Mouse (Mus musculus): ENCODE measurements around the gene Adamtsl1. TPM values are rescaled to one million over a fixed set of nuclear protein-coding genes. Genes with fewer than 3 reads are reported as not detected.
A peak's percentile ranks its signal among the peaks of the same experiment; 100 is the strongest.

The Adamtsl1 gene
- polyA plus RNA-seq, 1 experiment from 2014 or later = 0.38 TPM

DNA sequence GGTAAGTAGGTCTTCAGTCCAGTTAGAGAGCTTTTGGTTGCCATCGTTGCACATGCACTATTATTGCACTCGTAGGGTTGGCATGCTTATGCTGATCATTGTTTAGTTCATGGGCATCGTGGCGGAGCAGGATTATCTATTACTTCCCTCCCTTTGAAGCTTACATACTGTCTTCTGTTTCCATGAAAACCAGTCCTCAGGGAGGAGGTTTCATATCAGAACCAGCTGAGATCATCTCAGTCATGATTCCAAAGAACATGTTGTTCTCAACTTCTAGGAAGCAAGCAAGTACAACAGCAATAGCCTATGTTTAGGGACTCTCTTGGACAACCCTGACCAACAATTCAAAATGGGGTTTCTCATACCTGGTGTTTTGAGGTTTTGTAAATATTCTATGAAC lies 774.3 kb downstream of the Adamtsl1 start:
- H3K27me3 ChIP-seq (ENCODE audit: insufficient read depth, low read length) = no peaks in the 10 kb centered on the region
- no peak overlapping the region for H3K4me3 ChIP-seq (ENCODE audit: low read depth, low read length)
- H3K27ac ChIP-seq (ENCODE audit: low read depth) = no peak overlapping the region
- no peaks in the 10 kb centered on the region for H3K36me3 ChIP-seq (replicated peaks; ENCODE audit: insufficient read depth, low read length)
- ATAC-seq = no peak
- no peak for DNase-seq
- 76% methylated on average over 4 of the region's 4 CpGs for WGBS (ENCODE audit: insufficient replicate concordance)
- H3K9ac ChIP-seq (replicated peaks) = no peak overlapping the region
- no peak overlapping the region for H3K4me2 ChIP-seq (ENCODE audit: low read depth, low read length)
- H3K4me1 ChIP-seq (ENCODE audit: insufficient read depth) = no peaks in the 10 kb centered on the region
- no peaks in the 10 kb centered on the region for H3K9me3 ChIP-seq (ENCODE audit: low read length)
- no peak for TF ChIP-seq EP300 (IDR thresholded peaks at IDR 0.05; ENCODE audit: low read depth)
- no peak for TF ChIP-seq CTCF (IDR thresholded peaks at IDR 0.05; ENCODE audit: low read depth)

- no peaks in the 10 kb centered on the region for H3K4me1 ChIP-seq (ENCODE audit: insufficient read depth)
- H3K27ac ChIP-seq (ENCODE audit: low read depth) = no peak overlapping the region
- no peaks in the 10 kb centered on the region for H3K27me3 ChIP-seq (ENCODE audit: insufficient read depth, low read length)
- DNase-seq (peak; percentile 29), ATAC-seq (no peak; the same call in 1 of the 2 replicates)
- H3K9ac ChIP-seq (replicated peaks) = no peak overlapping the region
- no peak overlapping the region for H3K4me2 ChIP-seq (ENCODE audit: low read depth, low read length)
- H3K36me3 ChIP-seq (replicated peaks; ENCODE audit: insufficient read depth, low read length) = no peaks in the 10 kb centered on the region
- no peak overlapping the region for H3K4me3 ChIP-seq (ENCODE audit: low read depth, low read length)
- H3K9me3 ChIP-seq (ENCODE audit: low read length) = no peaks in the 10 kb centered on the region
- 69% methylated on average over 12 of the region's 12 CpGs for WGBS (ENCODE audit: insufficient replicate concordance)
- TF ChIP-seq EP300 (IDR thresholded peaks at IDR 0.05; ENCODE audit: low read depth) (no peak), CTCF (IDR thresholded peaks at IDR 0.05; ENCODE audit: low read depth) (no peak)
Observed at GRCm38 (mm10) chr4:86289511-86290273, 775.7 kb downstream of the Adamtsl1 start.

GRCm38 (mm10) chr4:86294828-86295251 lies 780.9 kb downstream of the Adamtsl1 start:
- no peak overlapping the region for H3K4me3 ChIP-seq (ENCODE audit: low read depth, low read length)
- H3K4me1 ChIP-seq (ENCODE audit: insufficient read depth) = no peaks in the 10 kb centered on the region
- ATAC-seq (no peak), DNase-seq (no peak)
- no peak overlapping the region for H3K9ac ChIP-seq (replicated peaks)
- no peaks in the 10 kb centered on the region for H3K9me3 ChIP-seq (ENCODE audit: low read length)
- TF ChIP-seq EP300 (IDR thresholded peaks at IDR 0.05; ENCODE audit: low read depth) (no peak), CTCF (IDR thresholded peaks at IDR 0.05; ENCODE audit: low read depth) (no peak)
- H3K36me3 ChIP-seq (replicated peaks; ENCODE audit: insufficient read depth, low read length) = no peaks in the 10 kb centered on the region
- no peak overlapping the region for H3K27ac ChIP-seq (ENCODE audit: low read depth)
- H3K27me3 ChIP-seq (ENCODE audit: insufficient read depth, low read length) = no peaks in the 10 kb centered on the region
- H3K4me2 ChIP-seq (ENCODE audit: low read depth, low read length) = no peak overlapping the region
- WGBS (ENCODE audit: insufficient replicate concordance) = 65% methylated on average over 2 of the region's 2 CpGs

DNA sequence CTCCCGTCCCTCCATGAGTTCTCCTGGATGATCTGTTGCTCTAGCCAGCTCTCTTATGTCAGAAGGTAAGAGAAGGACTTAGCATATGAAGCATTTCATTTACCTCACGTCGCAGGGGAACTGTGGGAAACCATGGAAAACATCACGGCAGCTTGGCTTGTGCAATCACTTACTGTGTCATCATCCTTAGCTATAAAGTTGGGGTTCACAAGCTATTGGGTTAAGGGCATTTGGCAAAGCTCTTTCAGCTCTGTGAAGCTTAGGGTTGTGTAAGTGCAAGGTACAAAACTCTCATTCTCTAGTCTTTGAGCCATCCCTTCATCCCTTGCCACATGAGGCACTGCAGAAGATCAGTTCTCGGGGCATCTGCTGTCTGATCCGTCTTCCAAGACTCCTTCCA lies 787.5 kb downstream of the Adamtsl1 start:
- H3K27me3 ChIP-seq (ENCODE audit: insufficient read depth, low read length) = no peaks in the 10 kb centered on the region
- TF ChIP-seq EP300 (IDR thresholded peaks at IDR 0.05; ENCODE audit: low read depth) = no peak
- no peaks in the 10 kb centered on the region for H3K36me3 ChIP-seq (replicated peaks; ENCODE audit: insufficient read depth, low read length)
- no peak overlapping the region for H3K9ac ChIP-seq (replicated peaks)
- DNase-seq (no peak), ATAC-seq (no peak)
- WGBS (ENCODE audit: insufficient replicate concordance) = 74% methylated on average over 6 of the region's 6 CpGs
- no peaks in the 10 kb centered on the region for H3K4me1 ChIP-seq (ENCODE audit: insufficient read depth)
- H3K9me3 ChIP-seq (ENCODE audit: low read length) = no peaks in the 10 kb centered on the region
- H3K4me2 ChIP-seq (ENCODE audit: low read depth, low read length) = no peak overlapping the region
- H3K27ac ChIP-seq (ENCODE audit: low read depth) = no peak overlapping the region
- no peak overlapping the region for H3K4me3 ChIP-seq (ENCODE audit: low read depth, low read length)

DNA sequence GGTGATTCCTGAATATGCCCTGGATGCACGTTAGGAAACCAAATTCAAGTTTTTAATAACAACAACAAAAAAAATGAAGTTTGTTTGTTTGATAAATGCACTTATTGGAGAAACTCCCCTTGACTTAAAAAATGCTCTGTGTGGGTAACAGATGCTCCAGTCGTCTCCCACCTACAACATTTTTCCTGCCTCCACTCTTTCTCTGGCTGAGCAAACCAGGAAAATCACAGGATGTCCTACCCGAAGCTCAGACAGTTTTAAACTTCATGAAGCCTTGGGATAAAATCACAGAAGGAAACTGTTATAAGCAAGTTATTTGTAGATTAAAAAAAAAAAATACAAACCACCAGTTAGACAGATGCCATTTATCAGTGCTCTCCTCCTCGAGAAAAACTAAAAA lies 788.1 kb downstream of the Adamtsl1 start:
- no peaks in the 10 kb centered on the region for H3K4me1 ChIP-seq (ENCODE audit: insufficient read depth)
- no peaks in the 10 kb centered on the region for H3K36me3 ChIP-seq (replicated peaks; ENCODE audit: insufficient read depth, low read length)
- no peak for ATAC-seq
- WGBS (ENCODE audit: insufficient replicate concordance) = 46% methylated on average over 4 of the region's 4 CpGs
- H3K27ac ChIP-seq (ENCODE audit: low read depth) = no peak overlapping the region
- H3K4me2 ChIP-seq (ENCODE audit: low read depth, low read length) = no peak overlapping the region
- H3K9me3 ChIP-seq (ENCODE audit: low read length) = no peaks in the 10 kb centered on the region
- TF ChIP-seq CTCF (IDR thresholded peaks at IDR 0.05; ENCODE audit: low read depth) (no peak), EP300 (IDR thresholded peaks at IDR 0.05; ENCODE audit: low read depth) (no peak)
- H3K9ac ChIP-seq (replicated peaks) = no peak overlapping the region
- H3K4me3 ChIP-seq (ENCODE audit: low read depth, low read length) = no peak overlapping the region
- no peak for DNase-seq
- no peaks in the 10 kb centered on the region for H3K27me3 ChIP-seq (ENCODE audit: insufficient read depth, low read length)

GRCm38 (mm10) chr4:86306753-86307152 lies 792.8 kb downstream of the Adamtsl1 start:
- ATAC-seq (no peak), DNase-seq (no peak)
- H3K9me3 ChIP-seq (ENCODE audit: low read length) = no peaks in the 10 kb centered on the region
- no peak overlapping the region for H3K4me3 ChIP-seq (ENCODE audit: low read depth, low read length)
- no peak overlapping the region for H3K9ac ChIP-seq (replicated peaks)
- no peaks in the 10 kb centered on the region for H3K4me1 ChIP-seq (ENCODE audit: insufficient read depth)
- H3K27ac ChIP-seq (ENCODE audit: low read depth) = no peak overlapping the region
- H3K4me2 ChIP-seq (ENCODE audit: low read depth, low read length) = no peak overlapping the region
- TF ChIP-seq EP300 (IDR thresholded peaks at IDR 0.05; ENCODE audit: low read depth) (no peak), CTCF (IDR thresholded peaks at IDR 0.05; ENCODE audit: low read depth) (no peak)
- no peaks in the 10 kb centered on the region for H3K27me3 ChIP-seq (ENCODE audit: insufficient read depth, low read length)
- no peaks in the 10 kb centered on the region for H3K36me3 ChIP-seq (replicated peaks; ENCODE audit: insufficient read depth, low read length)

All from liver, postnatal 0 days (tissue).